Mouse (Mus musculus): Measurements from ENCODE around the gene Unc79.

GRCm38 (mm10) chr12:102948778-102949394, at the start of gene Unc79:
- TF ChIP-seq POLR2A (IDR thresholded peaks at IDR 0.05; ENCODE audit: control insufficient read depth, low read depth, low read length), result no peak
- TF ChIP-seq CTCF (IDR thresholded peaks at IDR 0.05; ENCODE audit: control insufficient read depth, insufficient read depth, insufficient replicate concordance, low read depth, low read length), result no peak
